Mouse (Mus musculus) MEL (cell line): ENCODE measurements around the gene Gm28374. TPM values are rescaled to one million over a fixed set of nuclear protein-coding genes. Genes with fewer than 3 reads are reported as not detected.

Experiments used
- DNase-seq: peaks from one replicate; pipeline ENCODE4 v3.0.0; 2011; ENCODE audit warnings: low read depth, low spot score
- H3K27ac ChIP-seq: 2 replicates; pipeline ENCODE4 v1.5.1; 2012; ENCODE audit warnings: low read depth, mild to moderate bottlenecking, control low read depth, low read length, moderate library complexity; ENCODE audit not compliant: control insufficient read depth
- H3K27me3 ChIP-seq, 2 experiments: fragments of 150-350 bp in 1 of 2; sonication (generic) in 1 of 2; 2 replicates each; pipeline ENCODE4 v1.6.1; 2012; ENCODE audit warnings: low read length in 2 of 2, mild to moderate bottlenecking in 2 of 2, improper control_type of control experiment in 1 of 2, moderate library complexity in 1 of 2; ENCODE audit not compliant: insufficient read depth in 2 of 2, control insufficient read depth in 1 of 2
- H3K36me3 ChIP-seq, 2 experiments: 2 replicates each; pipeline ENCODE4 v1.6.1; 2012 to 2014; ENCODE audit warnings: low read length in 2 of 2, improper control_type of control experiment in 1 of 2, inconsistent platforms in 1 of 2, mild to moderate bottlenecking in 1 of 2; ENCODE audit not compliant: insufficient read depth in 2 of 2, control insufficient read depth in 1 of 2
- H3K4me1 ChIP-seq, 2 experiments: fragments of 150-350 bp in 1 of 2; sonication (generic) in 1 of 2; 2 replicates each; pipeline ENCODE4 v1.6.1; 2012; ENCODE audit warnings: low read length in 2 of 2, improper control_type of control experiment in 1 of 2, mild to moderate bottlenecking in 1 of 2; ENCODE audit not compliant: insufficient read depth in 2 of 2, control insufficient read depth in 1 of 2
- H3K4me3 ChIP-seq, 2 experiments: fragments of 150-350 bp in 1 of 2; sonication (generic) in 1 of 2; 2 replicates each; pipeline ENCODE4 v1.5.1; 2012; ENCODE audit warnings: low read depth in 2 of 2, low read length in 2 of 2, mild to moderate bottlenecking in 2 of 2, moderate library complexity in 2 of 2, control low read depth in 1 of 2, improper control_type of control experiment in 1 of 2; ENCODE audit not compliant: control insufficient read depth in 1 of 2, insufficient read depth in 1 of 2
- H3K79me2 ChIP-seq: 2 replicates; pipeline ENCODE4 v1.6.1; 2012; ENCODE audit warnings: mild to moderate bottlenecking, low read length, moderate library complexity; ENCODE audit not compliant: control insufficient read depth, poor library complexity, insufficient read depth
- H3K9ac ChIP-seq: 2 replicates; pipeline ENCODE4 v1.6.1; 2012; ENCODE audit warnings: low read depth, mild to moderate bottlenecking, control low read depth, low read length, moderate library complexity; ENCODE audit not compliant: control insufficient read depth, poor library complexity, severe bottlenecking
- H3K9me3 ChIP-seq: fragments of 150-350 bp; sonication (generic); replicated peaks from 2 replicates; pipeline ENCODE4 v1.6.1; 2012; ENCODE audit warnings: mild to moderate bottlenecking, low read length, improper control_type of control experiment, moderate library complexity; ENCODE audit not compliant: insufficient read depth
- CHD1 ChIP-seq: IDR thresholded peaks from 2 replicates; pipeline ENCODE4 v1.6.1; 2012; ENCODE audit warnings: low read depth, mild to moderate bottlenecking, inconsistent platforms, low read length, improper control_type of control experiment
- CHD2 ChIP-seq: IDR thresholded peaks from 2 replicates; pipeline ENCODE4 v1.6.1; 2011; ENCODE audit warnings: low read length, improper control_type of control experiment
- CTCF ChIP-seq, 3 experiments: IDR thresholded peaks in 2 of 3; conservative IDR thresholded peaks in 1 of 3; 2 replicates each; pipeline ENCODE4 v1.5.1; 2011 to 2012; ENCODE audit warnings: low read length in 3 of 3, low read depth in 2 of 3, mild to moderate bottlenecking in 2 of 3, improper control_type of control experiment in 1 of 3, inconsistent platforms in 1 of 3, mixed read lengths in 1 of 3, moderate library complexity in 1 of 3; ENCODE audit not compliant: control insufficient read depth in 1 of 3, insufficient read depth in 1 of 3, poor library complexity in 1 of 3, severe bottlenecking in 1 of 3
- E2F4 ChIP-seq: IDR thresholded peaks from 2 replicates; pipeline ENCODE4 v1.6.1; 2011; ENCODE audit warnings: low read depth, low read length, improper control_type of control experiment, borderline replicate concordance
- EP300 ChIP-seq, 2 experiments: IDR thresholded peaks; 2 replicates each; pipeline ENCODE4 v1.6.1; 2011; ENCODE audit warnings: improper control_type of control experiment in 2 of 2, low read length in 2 of 2, low read depth in 1 of 2, mild to moderate bottlenecking in 1 of 2
- ETS1 ChIP-seq: IDR thresholded peaks from 2 replicates; pipeline ENCODE4 v1.6.1; 2012; ENCODE audit warnings: low read depth, mild to moderate bottlenecking, inconsistent platforms, low read length, improper control_type of control experiment, moderate library complexity
- HCFC1 ChIP-seq: IDR thresholded peaks from 2 replicates; pipeline ENCODE4 v1.6.1; 2012; ENCODE audit warnings: low read depth, mild to moderate bottlenecking, inconsistent platforms, low read length, improper control_type of control experiment, moderate library complexity
- JUND ChIP-seq: IDR thresholded peaks from 2 replicates; pipeline ENCODE4 v1.6.1; 2011; ENCODE audit warnings: low read depth, mild to moderate bottlenecking, improper control_type of control experiment, low read length
- KAT2A ChIP-seq: conservative IDR thresholded peaks from 2 replicates; pipeline ENCODE4 v1.6.1; 2012; ENCODE audit warnings: low read depth, low read length, improper control_type of control experiment, inconsistent platforms
- MAX ChIP-seq: IDR thresholded peaks from 2 replicates; pipeline ENCODE4 v1.6.1; 2011; ENCODE audit warnings: low read length, improper control_type of control experiment
- MEF2A ChIP-seq: IDR thresholded peaks from 2 replicates; pipeline ENCODE4 v1.6.1; 2014; ENCODE audit warnings: low read depth, mild to moderate bottlenecking, inconsistent platforms, low read length, improper control_type of control experiment; ENCODE audit not compliant: poor library complexity, insufficient replicate concordance, severe bottlenecking; ENCODE audit errors: extremely low read depth
- MXI1 ChIP-seq: IDR thresholded peaks from 2 replicates; pipeline ENCODE4 v1.6.1; 2011; ENCODE audit warnings: mild to moderate bottlenecking, low read depth, low read length, improper control_type of control experiment
- MYB ChIP-seq: IDR thresholded peaks from 2 replicates; pipeline ENCODE4 v1.6.1; 2011; ENCODE audit warnings: mild to moderate bottlenecking, low read depth, low read length, improper control_type of control experiment
- NELFE ChIP-seq: IDR thresholded peaks from 2 replicates; pipeline ENCODE4 v1.6.1; 2011; ENCODE audit warnings: low read depth, low read length, improper control_type of control experiment
- NRF1 ChIP-seq: IDR thresholded peaks from 2 replicates; pipeline ENCODE4 v1.6.1; 2014; ENCODE audit warnings: low read depth, mild to moderate bottlenecking, inconsistent platforms, low read length, improper control_type of control experiment, moderate library complexity; ENCODE audit not compliant: poor library complexity, insufficient read depth, severe bottlenecking
- POLR2A ChIP-seq, 2 experiments: IDR thresholded peaks; 2 replicates each; pipeline ENCODE4 v1.6.1; 2011 to 2012; ENCODE audit warnings: low read length in 2 of 2, mild to moderate bottlenecking in 2 of 2, control low read depth in 1 of 2, improper control_type of control experiment in 1 of 2, low read depth in 1 of 2, moderate library complexity in 1 of 2; ENCODE audit not compliant: control insufficient read depth in 1 of 2, insufficient read depth in 1 of 2, poor library complexity in 1 of 2
- RAD21 ChIP-seq: IDR thresholded peaks from 2 replicates; pipeline ENCODE4 v1.6.1; 2011; ENCODE audit warnings: mild to moderate bottlenecking, low read depth, low read length, improper control_type of control experiment
- RCOR1 ChIP-seq: IDR thresholded peaks from 2 replicates; pipeline ENCODE4 v1.6.1; 2012; ENCODE audit warnings: low read depth, mild to moderate bottlenecking, inconsistent platforms, low read length, improper control_type of control experiment
- SIN3A ChIP-seq: IDR thresholded peaks from 2 replicates; pipeline ENCODE4 v1.6.1; 2012; ENCODE audit warnings: low read length, improper control_type of control experiment, inconsistent platforms
- SMC3 ChIP-seq: IDR thresholded peaks from 2 replicates; pipeline ENCODE4 v1.6.1; 2011; ENCODE audit warnings: low read depth, low read length, improper control_type of control experiment
- TBP ChIP-seq: IDR thresholded peaks from 2 replicates; pipeline ENCODE4 v1.8.0; 2011; ENCODE audit warnings: low read depth, low read length, improper control_type of control experiment
- UBTF ChIP-seq: IDR thresholded peaks from 2 replicates; pipeline ENCODE4 v1.6.1; 2012; ENCODE audit warnings: low read depth, mild to moderate bottlenecking, inconsistent platforms, low read length, improper control_type of control experiment, moderate library complexity, borderline replicate concordance; ENCODE audit not compliant: insufficient read depth
- USF1 ChIP-seq: IDR thresholded peaks from 2 replicates; pipeline ENCODE4 v1.6.1; 2014; ENCODE audit warnings: low read depth, mild to moderate bottlenecking, inconsistent platforms, low read length, improper control_type of control experiment, moderate library complexity
- USF2 ChIP-seq, 2 experiments: IDR thresholded peaks; 2 replicates each; pipeline ENCODE4 v1.6.1; 2011 to 2012; ENCODE audit warnings: improper control_type of control experiment in 2 of 2, low read length in 2 of 2, borderline replicate concordance in 1 of 2, inconsistent platforms in 1 of 2, low read depth in 1 of 2, mild to moderate bottlenecking in 1 of 2; ENCODE audit not compliant: insufficient read depth in 1 of 2
- ZC3H11A ChIP-seq: IDR thresholded peaks from 2 replicates; pipeline ENCODE4 v1.6.1; 2012; ENCODE audit warnings: low read depth, mild to moderate bottlenecking, inconsistent platforms, low read length, improper control_type of control experiment
- ZKSCAN1 ChIP-seq: IDR thresholded peaks from 2 replicates; pipeline ENCODE4 v1.6.1; 2012; ENCODE audit warnings: low read depth, mild to moderate bottlenecking, inconsistent platforms, low read length, improper control_type of control experiment, moderate library complexity
- ZMIZ1 ChIP-seq: IDR thresholded peaks from 2 replicates; pipeline ENCODE4 v1.6.1; 2012; ENCODE audit warnings: low read depth, mild to moderate bottlenecking, inconsistent platforms, low read length, improper control_type of control experiment, moderate library complexity
- ZNF384 ChIP-seq: IDR thresholded peaks from 2 replicates; pipeline ENCODE4 v1.6.1; 2012; ENCODE audit warnings: low read depth, mild to moderate bottlenecking, inconsistent platforms, low read length, improper control_type of control experiment
- polyA plus RNA-seq, 2 experiments: library from polyadenylated mRNA; stranded (reverse) in 1 of 2; unstranded in 1 of 2; fragments of >175 nt in 1 of 2; fragments of >200 nt in 1 of 2; gene quantifications; 2 replicates each; pipeline versions ENCODE4 v1.2.1 to v1.2.4; 2012; ENCODE audit warnings: low replicate concordance in 2 of 2, low read depth in 1 of 2; ENCODE audit not compliant: insufficient read length in 2 of 2, insufficient read depth in 1 of 2, missing spikeins in 1 of 2
- total RNA-seq: library from RNA; depleted of rRNA; stranded (reverse); fragments of 300-350 nt; gene quantifications from 2 replicates; pipeline ENCODE4 v1.2.3, GENCODE M21; 2012

Gene Gm28374
- total and polyA plus RNA-seq, 3 experiments, result 0.42 to 0.46 TPM; not detected in 1

DNA sequence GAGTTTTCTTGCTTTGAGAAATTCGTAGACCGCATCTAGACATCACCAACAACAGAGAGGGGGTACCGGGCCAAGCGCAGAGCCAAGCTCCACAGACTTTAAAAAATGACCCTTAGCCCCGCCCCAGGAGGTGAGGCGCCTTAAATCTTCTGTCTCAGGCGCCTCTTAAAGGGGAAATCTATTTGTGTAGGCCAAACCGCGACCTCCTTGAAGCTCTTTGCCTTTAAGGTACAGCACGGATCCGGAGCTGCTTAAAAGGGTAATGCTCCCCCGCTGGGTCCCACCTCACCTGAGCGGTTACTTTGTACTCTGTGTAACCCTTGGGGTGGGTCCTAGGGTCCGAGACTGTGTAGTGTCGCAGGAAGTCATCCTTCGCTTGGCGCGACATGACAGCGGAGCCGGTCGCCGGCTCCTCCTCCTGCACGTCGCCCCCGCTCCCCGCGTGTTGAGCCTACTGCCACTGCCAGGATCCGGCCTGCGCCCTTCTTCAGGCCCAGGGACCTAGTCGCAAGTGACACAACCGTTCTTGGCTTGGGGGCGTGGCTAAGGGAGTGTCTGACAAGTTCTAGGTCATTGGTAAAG lies 45.8 kb upstream of the Gm28374 start, which contains the start of gene Snx15 (continued):
- TF ChIP-seq TBP (peak; percentile 67), RCOR1 (no peak), ZC3H11A (peak; percentile 60)

DNA sequence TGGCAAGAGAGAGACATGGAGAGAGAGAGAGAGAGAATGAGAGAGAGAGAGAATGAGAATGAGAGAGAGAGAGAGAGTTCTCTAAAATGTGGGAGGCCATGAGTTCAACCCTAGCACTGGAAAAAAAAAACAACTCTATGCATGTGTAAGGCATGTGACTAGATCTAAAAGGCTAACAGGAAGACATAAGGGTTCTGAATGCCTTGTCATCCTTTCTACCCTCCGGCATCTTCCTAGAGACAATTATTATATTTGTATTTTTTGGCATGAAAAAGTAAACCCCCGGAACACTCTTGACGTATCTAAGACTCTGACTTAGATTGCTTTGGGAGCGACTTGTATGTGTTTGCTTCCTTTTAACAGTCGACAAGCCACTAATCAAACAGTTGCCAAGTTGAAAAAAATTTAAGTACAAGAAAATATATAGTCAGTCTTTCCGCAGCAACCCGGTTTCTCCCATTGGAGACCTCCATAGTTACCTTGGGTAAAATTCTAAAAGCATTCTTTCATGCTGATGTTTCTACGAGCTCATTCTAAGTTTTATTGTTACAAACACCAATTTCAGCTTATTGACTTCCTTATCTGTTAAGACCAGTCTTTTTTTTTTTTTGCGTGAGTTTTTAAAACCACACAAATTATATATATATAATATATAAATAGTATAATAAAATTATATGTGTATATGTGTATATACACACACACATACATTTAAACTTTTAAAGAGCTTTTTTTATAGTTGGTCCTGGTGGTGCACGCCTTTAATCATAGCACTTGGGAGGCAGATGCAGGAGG lies 44.9 kb upstream of the Gm28374 start:
- Histone ChIP-seq H3K27ac (peak overlapping the region; percentile 93), H3K27me3 (no peaks in the 10 kb centered on the region), H3K9ac (peak overlapping the region; percentile 87), H3K9me3 (no peaks in the 10 kb centered on the region), H3K36me3 (peaks cover 0 to 17% of the 10 kb centered on the region in 2 experiments; a peak in 2 of 4 replicates), H3K4me1 (peaks cover 3 to 26% of the 10 kb centered on the region in 2 experiments; a peak in 3 of 4 replicates), H3K4me3 (peak overlapping the region; percentile 57 to 82), H3K79me2 (peaks cover 1% of the 10 kb centered on the region; the same call in 1 of the 2 replicates)
- TF ChIP-seq USF2 (IDR thresholded peaks at IDR 0.05; ENCODE audit: borderline replicate concordance in 1 of 2, insufficient read depth in 1 of 2, low read depth in 1 of 2, low read length in 2 of 2), result no peak
- TF ChIP-seq MYB, result no peak
- TF ChIP-seq MEF2A, result no peak
- no peak for TF ChIP-seq EP300 (IDR thresholded peaks at IDR 0.05; ENCODE audit: low read depth in 1 of 2, low read length in 2 of 2)
- no peak for TF ChIP-seq SMC3
- TF ChIP-seq TBP, result no peak
- TF ChIP-seq ZNF384, result peak; percentile 62
- 0 out of 2 replicates have a peak, but pooled peaks have one; percentile 24 for TF ChIP-seq ZMIZ1
- TF ChIP-seq KAT2A, result no peak
- TF ChIP-seq POLR2A (IDR thresholded peaks at IDR 0.05; ENCODE audit: control insufficient read depth in 1 of 2, insufficient read depth in 1 of 2, low read depth in 1 of 2, low read length in 2 of 2, poor library complexity in 1 of 2), result no peak
- no peak for TF ChIP-seq CTCF (IDR thresholded peaks at IDR 0.05 in 2 of 3, conservative IDR thresholded peaks at IDR 0.05 in 1 of 3; ENCODE audit: control insufficient read depth in 1 of 3, insufficient read depth in 1 of 3, low read depth in 2 of 3, low read length in 3 of 3, poor library complexity in 1 of 3, severe bottlenecking in 1 of 3)
- TF ChIP-seq NRF1, result no peak
- no peak for TF ChIP-seq JUND
- TF ChIP-seq UBTF, result no peak
- TF ChIP-seq CHD1, result peak; percentile 91; the same call in 1 of the 2 replicates
- TF ChIP-seq CHD2, result no peak
- peak; percentile 11; the same call in 1 of the 2 replicates for TF ChIP-seq NELFE
- no peak for TF ChIP-seq HCFC1
- peak; percentile 72 for TF ChIP-seq MAX
- peak; percentile 71 for TF ChIP-seq SIN3A
- TF ChIP-seq ETS1, result 0 out of 2 replicates have a peak, but pooled peaks have one; percentile 11
- TF ChIP-seq USF1, result peak; percentile 68
- no peak for TF ChIP-seq E2F4
- TF ChIP-seq ZKSCAN1, result no peak
- TF ChIP-seq RAD21, result no peak
- TF ChIP-seq MXI1, result peak; percentile 81
- TF ChIP-seq RCOR1, result no peak
- peak; percentile 49 for DNase-seq
